Mouse (Mus musculus) stomach, embryonic 16.5 days (tissue): Measurements from ENCODE around the gene Ap4b1. TPM values are rescaled to one million over a fixed set of nuclear protein-coding genes. Genes with fewer than 3 reads are reported as not detected.
A peak's percentile ranks its signal among the peaks of the same experiment; 100 is the strongest.

Experiments used
- ATAC-seq: fragments of 200-750 bp; cut with Nextera tagmentation; 2 replicates; pipeline ENCODE4 v1.8.0; 2017; ENCODE audit warnings: moderate number of reproducible peaks, moderate TSS enrichment; ENCODE audit not compliant: insufficient read depth, low FRiP score
- H3K27ac ChIP-seq: fragments of 300-500 bp; sonication (generic); 2 replicates; pipeline ENCODE4 v1.5.1; 2014; ENCODE audit warnings: low read length
- H3K27me3 ChIP-seq: fragments of 300-500 bp; sonication (generic); 2 replicates; pipeline ENCODE4 v1.6.1; 2014; ENCODE audit warnings: low read length, control low read depth, mixed read lengths; ENCODE audit not compliant: control insufficient read depth, insufficient read depth
- H3K36me3 ChIP-seq: fragments of 300-500 bp; sonication (generic); 2 replicates; pipeline ENCODE4 v1.6.1; 2014; ENCODE audit warnings: low read length; ENCODE audit not compliant: control insufficient read depth, insufficient read depth
- H3K4me1 ChIP-seq: fragments of 300-500 bp; sonication (generic); 2 replicates; pipeline ENCODE4 v1.6.1; 2014; ENCODE audit warnings: low read length, control low read depth, mixed read lengths; ENCODE audit not compliant: control insufficient read depth, insufficient read depth
- H3K4me2 ChIP-seq: fragments of 300-500 bp; sonication (generic); 2 replicates; pipeline ENCODE4 v1.6.1; 2014; ENCODE audit warnings: low read depth, low read length, mixed read lengths
- H3K4me3 ChIP-seq: fragments of 300-500 bp; sonication (generic); replicated peaks from 2 replicates; pipeline ENCODE4 v1.5.1; 2014; ENCODE audit warnings: mild to moderate bottlenecking, low read length
- H3K9ac ChIP-seq: fragments of 300-500 bp; sonication (generic); 2 replicates; pipeline ENCODE4 v1.6.1; 2014; ENCODE audit warnings: low read length
- H3K9me3 ChIP-seq: fragments of 300-500 bp; sonication (generic); replicated peaks from 2 replicates; pipeline ENCODE4 v1.6.1; 2016; ENCODE audit warnings: low read length, control low read depth; ENCODE audit not compliant: control insufficient read depth
- WGBS: fragments of 180-500 bp; shearing (Covaris S2); extraction: QIAGEN DNeasy Blood & Tissue Kit; methylation state at CpG from one replicate; pipeline ENCODE4 v1.1.7; 2014; 5-methylcytosine and 5-hydroxymethylcytosine counted together
- polyA plus RNA-seq: library from polyadenylated mRNA; unstranded; fragments of >200 nt; fragmentation: Nextera tagmentation; extraction: Ambion mirVana; gene quantifications from 2 replicates; pipeline ENCODE4 v1.2.1, GENCODE M21; 2015

The Ap4b1 gene
- 20.1 and 22.0 TPM in 2 replicates for polyA plus RNA-seq

GRCm38 (mm10) chr3:103808891-103809798 is at the start of gene Ap4b1, which contains the start of the genes Dclre1b and Gm43064:
Ap4b1 (plus strand) TSS chr3:103809520.
Dclre1b (minus strand) TSS chr3:103809444.
Gm43064 (plus strand) TSS chr3:103809573.
- H3K4me3 ChIP-seq = peak within 1 kb of the TSS; percentile 65
- no peaks in the 10 kb centered on the region for H3K27me3 ChIP-seq
- H3K36me3 ChIP-seq = no peaks in the 10 kb centered on the region
- peak within 1 kb of the TSS; percentile 82 for H3K4me2 ChIP-seq
- ATAC-seq = peak; percentile 94
- peaks cover 8% of the 10 kb centered on the region for H3K4me1 ChIP-seq
- WGBS = under 1% methylated on average over 69 of the region's 70 CpGs
- H3K9me3 ChIP-seq = no peaks in the 10 kb centered on the region
- peak within 1 kb of the TSS; percentile 95 for H3K9ac ChIP-seq
- peak within 1 kb of the TSS; percentile 95 for H3K27ac ChIP-seq

GRCm38 (mm10) chr3:103766789-103767188 is 42.5 kb upstream of the Ap4b1 start:
- ATAC-seq = no peak
- no peak overlapping the region for H3K4me2 ChIP-seq
- H3K27ac ChIP-seq = no peak overlapping the region
- H3K4me1 ChIP-seq = peaks cover 8% of the 10 kb centered on the region; the same call in 1 of the 2 replicates
- no peaks in the 10 kb centered on the region for H3K36me3 ChIP-seq
- no peaks in the 10 kb centered on the region for H3K9me3 ChIP-seq
- H3K4me3 ChIP-seq = no peak overlapping the region
- WGBS = 84% methylated on average over 3 of the region's 3 CpGs
- no peaks in the 10 kb centered on the region for H3K27me3 ChIP-seq
- H3K9ac ChIP-seq = no peak overlapping the region

GRCm38 (mm10) chr3:103771531-103772130 is 37.7 kb upstream of the Ap4b1 start:
- WGBS = 48% methylated on average over 9 of the region's 9 CpGs
- peaks cover 13% of the 10 kb centered on the region; the same call in 1 of the 2 replicates for H3K4me1 ChIP-seq
- H3K27ac ChIP-seq = peak overlapping the region; percentile 66
- no peak overlapping the region for H3K4me3 ChIP-seq
- no peak overlapping the region for H3K4me2 ChIP-seq
- no peaks in the 10 kb centered on the region for H3K27me3 ChIP-seq
- no peaks in the 10 kb centered on the region for H3K36me3 ChIP-seq
- no peaks in the 10 kb centered on the region for H3K9me3 ChIP-seq
- H3K9ac ChIP-seq = no peak overlapping the region
- no peak for ATAC-seq

GRCm38 (mm10) chr3:103772846-103773245 is 36.5 kb upstream of the Ap4b1 start:
- Histone ChIP-seq H3K4me2 (no peak overlapping the region), H3K4me3 (no peak overlapping the region), H3K9ac (no peak overlapping the region), H3K36me3 (peaks cover 8% of the 10 kb centered on the region; the same call in 1 of the 2 replicates), H3K9me3 (no peaks in the 10 kb centered on the region), H3K27ac (peak overlapping the region; percentile 38; the same call in 1 of the 2 replicates), H3K27me3 (no peaks in the 10 kb centered on the region), H3K4me1 (peaks cover 13% of the 10 kb centered on the region; the same call in 1 of the 2 replicates)
- 75% methylated on average over 4 of the region's 4 CpGs for WGBS
- no peak for ATAC-seq

- ATAC-seq = no peak
- Histone ChIP-seq H3K9ac (no peak overlapping the region), H3K4me1 (peaks cover 13% of the 10 kb centered on the region; the same call in 1 of the 2 replicates), H3K27ac (peak overlapping the region; percentile 32), H3K9me3 (no peaks in the 10 kb centered on the region), H3K36me3 (peaks cover 11% of the 10 kb centered on the region), H3K27me3 (no peaks in the 10 kb centered on the region), H3K4me3 (no peak overlapping the region), H3K4me2 (no peak overlapping the region)
- 73% methylated on average over 3 of the region's 3 CpGs for WGBS
These were observed 35.8 kb upstream of the Ap4b1 start for GRCm38 (mm10) chr3:103773508-103773907.

- peaks cover 11% of the 10 kb centered on the region for H3K36me3 ChIP-seq
- no peak overlapping the region for H3K27ac ChIP-seq
- H3K4me3 ChIP-seq = no peak overlapping the region
- H3K4me1 ChIP-seq = peaks cover 13% of the 10 kb centered on the region; the same call in 1 of the 2 replicates
- WGBS = 85% methylated on average over 15 of the region's 15 CpGs
- no peaks in the 10 kb centered on the region for H3K27me3 ChIP-seq
- H3K9me3 ChIP-seq = no peaks in the 10 kb centered on the region
- ATAC-seq = no peak
- H3K4me2 ChIP-seq = no peak overlapping the region
- H3K9ac ChIP-seq = no peak overlapping the region
These were observed 35.3 kb upstream of the Ap4b1 start for GRCm38 (mm10) chr3:103774009-103774408.

GRCm38 (mm10) chr3:103777940-103778339 is 31.4 kb upstream of the Ap4b1 start:
- Histone ChIP-seq H3K9ac (no peak overlapping the region), H3K9me3 (no peaks in the 10 kb centered on the region), H3K4me2 (no peak overlapping the region), H3K4me3 (no peak overlapping the region), H3K4me1 (0 out of 2 replicates have a peak, but pooled peaks cover 3% of the 10 kb centered on the region), H3K36me3 (peaks cover 11% of the 10 kb centered on the region), H3K27me3 (no peaks in the 10 kb centered on the region), H3K27ac (no peak overlapping the region)
- WGBS = 82% methylated on average over 11 of the region's 11 CpGs
- ATAC-seq = no peak

GRCm38 (mm10) chr3:103778660-103779059 is 30.7 kb upstream of the Ap4b1 start:
- no peak overlapping the region for H3K9ac ChIP-seq
- H3K4me3 ChIP-seq = no peak overlapping the region
- no peak for ATAC-seq
- WGBS = 70% methylated on average over 6 of the region's 6 CpGs
- H3K4me2 ChIP-seq = no peak overlapping the region
- H3K27ac ChIP-seq = no peak overlapping the region
- no peaks in the 10 kb centered on the region for H3K9me3 ChIP-seq
- peaks cover 11% of the 10 kb centered on the region for H3K36me3 ChIP-seq
- peaks cover 7% of the 10 kb centered on the region; the same call in 1 of the 2 replicates for H3K4me1 ChIP-seq
- no peaks in the 10 kb centered on the region for H3K27me3 ChIP-seq

- Histone ChIP-seq H3K36me3 (peaks cover 11% of the 10 kb centered on the region), H3K9me3 (no peaks in the 10 kb centered on the region), H3K27ac (no peak overlapping the region), H3K4me1 (peaks cover 12% of the 10 kb centered on the region; the same call in 1 of the 2 replicates), H3K9ac (no peak overlapping the region), H3K27me3 (no peaks in the 10 kb centered on the region), H3K4me2 (no peak overlapping the region), H3K4me3 (no peak overlapping the region)
- 79% methylated on average over 7 of the region's 7 CpGs for WGBS
- ATAC-seq = no peak
These were observed 30.1 kb upstream of the Ap4b1 start for GRCm38 (mm10) chr3:103779183-103779582.
